Mouse (Mus musculus) Patski (cell line): ENCODE data around the gene Sbpl. TPM values are rescaled to one million over a fixed set of nuclear protein-coding genes. Genes with fewer than 3 reads are reported as not detected.
"Not testable (repeated sequence)": the region's sequence is repeated elsewhere in the genome, so short reads cannot be mapped to it uniquely, and the experiment has no call there.

ENCODE experiments used
- ATAC-seq: fragments of 100-300 bp; one replicate; pipeline ENCODE4 v1.8.0; 2021
- CTCF ChIA-PET: fragments of 350-600 bp; sonication (Branson Sonifier 250); formaldehyde crosslinking; loops from one replicate; lab custom pipeline; 2022; ENCODE audit warnings: inconsistent platforms; lab: Charles Lee
- POLR2A ChIA-PET: fragments of 350-600 bp; sonication (Branson Sonifier 250); formaldehyde crosslinking; loops from one replicate; lab custom pipeline; 2022; ENCODE audit warnings: antibody characterized with exemption, inconsistent platforms; lab: Charles Lee
- DNase-seq: peaks from one replicate; pipeline ENCODE4 v3.0.0-alpha.2; 2011; ENCODE audit warnings: low read depth, low spot score
- H3K27me3 ChIP-seq: fragments of 371-371 bp; one replicate; pipeline ENCODE4 v1.5.1; 2021
- CTCF ChIP-seq: fragments of 100-300 bp; IDR thresholded peaks from one replicate; pipeline ENCODE4 v1.5.1; 2021
- in situ Hi-C: fragments of 300-500 bp; cut with MboI; formaldehyde crosslinking; loops from 3 replicates; pipeline ENCODE4 v1.11.1; 2018; ENCODE audit warnings: low pct_unique_long_range_greater_than_20kb, mixed read lengths
- polyA plus RNA-seq: library from polyadenylated mRNA; unstranded; gene quantifications from one replicate; pipeline ENCODE4 v1.2.3, GENCODE M21; 2021

The Sbpl gene
- polyA plus RNA-seq, 1 experiment from 2014 or later = not detected

DNA sequence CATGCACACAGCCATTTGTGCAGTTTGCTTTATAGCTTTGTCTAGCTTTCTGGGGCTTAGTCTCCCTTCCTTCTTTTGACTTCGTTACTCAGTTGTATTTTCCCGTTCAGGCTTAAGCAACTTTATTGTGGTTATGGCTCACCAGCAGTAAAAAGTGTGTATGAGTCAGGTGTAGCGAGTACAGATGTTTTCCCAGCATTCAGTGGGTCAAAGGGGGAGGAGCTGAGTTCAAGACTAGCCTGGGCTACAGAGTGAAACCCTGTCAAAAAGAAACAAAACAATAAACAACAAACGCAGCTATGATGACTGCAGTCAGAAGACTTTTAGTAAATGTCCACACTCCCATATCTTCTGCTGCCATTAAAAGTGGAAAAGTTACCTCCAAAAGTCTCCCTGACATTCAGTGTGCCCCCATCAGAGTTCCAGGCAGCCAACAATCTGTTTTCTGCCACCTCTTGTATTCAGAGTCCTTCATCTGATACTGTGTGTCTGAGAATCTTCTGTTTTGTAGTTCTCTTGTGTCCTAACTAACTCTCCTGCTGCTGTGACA lies 6.6 kb upstream of the Sbpl start:
- ChIA-PET CTCF (interaction anchor here (1.1 to 3.0 kb wide), 8 partner anchors 21 to 188 kb away, joined by 3 to 11 read pairs (median 6); partner anchors contain the start of genes Elob, Prss32, Prss41 and Sbp), POLR2A (no interaction called here)
- in situ Hi-C loops = loop anchor here (5.0 kb wide), 2 partner anchors 89 to 184 kb away; no protein-coding TSS in a partner anchor

GRCm38 (mm10) chr17:23960084-23960738 lies 5.1 kb upstream of the Sbpl start:
- DNase-seq = peak; percentile 48
- in situ Hi-C loops = loop anchor here (5.0 kb wide), 2 partner anchors 88 to 183 kb away; no protein-coding TSS in a partner anchor
- POLR2A ChIA-PET = interaction anchor here (0.5 kb wide), 1 partner anchor 89 kb away, joined by 3 read pairs; no protein-coding TSS in a partner anchor
- CTCF ChIA-PET = interaction anchor here (0.7 to 3.0 kb wide), 24 partner anchors 10 to 190 kb away, joined by 3 to 11 read pairs (median 5); partner anchors contain the start of genes Elob, Prss32 and Prss41
- peak; percentile 95 for TF ChIP-seq CTCF
- peaks cover 7% of the 10 kb centered on the region for H3K27me3 ChIP-seq
- ATAC-seq = peak; percentile 79

More for the DNA sequence above, 6.6 kb upstream of the Sbpl start:
- no peak for DNase-seq
- no peaks in the 10 kb centered on the region for H3K27me3 ChIP-seq
- ATAC-seq = no peak
- no peak for TF ChIP-seq CTCF

DNA sequence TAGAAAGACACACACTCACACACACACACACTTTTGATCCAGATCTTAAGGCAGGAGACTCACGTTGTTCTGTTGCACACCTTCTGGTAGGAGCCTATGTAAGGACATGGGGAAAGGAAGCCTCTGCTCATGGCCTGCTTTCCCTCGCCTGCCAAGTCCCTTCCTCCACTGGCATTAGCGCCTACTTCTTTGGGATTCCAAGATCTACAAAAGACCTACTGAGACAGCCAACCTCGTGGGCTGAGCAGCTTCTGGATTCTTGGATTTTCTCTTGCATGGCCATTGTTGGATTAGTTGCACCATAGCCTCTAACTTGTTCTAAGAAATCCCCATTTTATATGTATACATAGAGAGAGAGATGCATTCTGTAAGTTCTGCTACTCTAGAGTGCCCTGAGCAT lies 4.2 kb downstream of the Sbpl start:
- DNase-seq, POLR2A ChIA-PET, ATAC-seq, in situ Hi-C loops: not testable (repeated sequence)
- CTCF ChIA-PET = interaction anchor here (1.1 kb wide), 1 partner anchor 9 kb away, joined by 3 read pairs; no protein-coding TSS in a partner anchor
- peaks cover 11% of the 10 kb centered on the region for H3K27me3 ChIP-seq

GRCm38 (mm10) chr17:23949068-23949467 lies 6.0 kb downstream of the Sbpl start:
- DNase-seq = no peak
- no peaks in the 10 kb centered on the region for H3K27me3 ChIP-seq
- in situ Hi-C loops = no loop called here
- ChIA-PET POLR2A (no interaction called here), CTCF (no interaction called here)
- no peak for TF ChIP-seq CTCF
- no peak for ATAC-seq

- CTCF ChIA-PET, POLR2A ChIA-PET, ATAC-seq, H3K27me3 ChIP-seq, in situ Hi-C loops, DNase-seq: not testable (repeated sequence)
These were observed 7.6 kb downstream of the Sbpl start for GRCm38 (mm10) chr17:23947486-23947885.

DNA sequence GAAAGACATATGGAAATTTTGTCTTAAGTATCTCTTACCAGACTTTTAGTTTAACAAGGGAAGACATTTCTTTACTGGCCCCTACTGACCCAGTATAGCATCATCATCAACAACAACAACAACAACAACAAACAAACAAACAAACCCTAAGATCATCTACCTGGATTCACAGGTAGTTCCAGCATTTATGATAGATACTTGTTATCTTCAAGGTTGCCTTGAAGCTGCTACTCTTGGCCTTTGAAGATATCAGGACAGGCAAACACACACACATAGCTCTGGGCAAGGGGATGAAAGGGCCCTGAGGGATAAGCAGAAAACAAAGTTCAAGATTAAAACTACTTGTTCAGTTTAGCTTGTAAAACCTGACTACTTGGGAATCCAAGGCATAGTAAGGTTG lies 13.7 kb downstream of the Sbpl start, which contains the start of gene Sbp:
Gene Sbp, plus strand, starts transcription at position 301 of the 400 bp plus-strand sequence.
- ChIA-PET CTCF (interaction anchor here (1.5 kb wide), 1 partner anchor 21 kb away, joined by 3 read pairs; no protein-coding TSS in a partner anchor), POLR2A (no interaction called here)
- in situ Hi-C loops = no loop called here
- DNase-seq = no peak
- no peak for ATAC-seq
- no peak for TF ChIP-seq CTCF
- H3K27me3 ChIP-seq = peaks cover 4% of the 10 kb centered on the region

DNA sequence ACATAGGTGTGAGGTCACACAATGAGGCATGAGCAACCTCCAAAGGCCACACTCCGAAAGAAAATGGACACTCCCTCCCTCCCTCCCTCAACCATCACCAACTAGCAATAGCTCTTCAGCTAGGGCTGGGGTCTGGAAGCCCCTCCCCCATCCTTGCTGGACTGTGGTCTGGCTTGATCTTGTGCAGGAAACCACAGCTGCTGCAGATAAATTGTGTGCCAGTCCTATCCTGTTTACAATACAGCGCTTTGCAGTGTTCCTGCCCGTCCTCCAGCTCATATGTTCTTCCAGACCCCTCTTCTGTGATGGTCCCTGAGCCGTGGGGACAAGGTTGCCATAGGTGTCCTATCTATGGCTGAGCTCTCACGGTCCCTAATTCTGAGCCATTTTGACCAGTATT lies 23.9 kb downstream of the Sbpl start:
- CTCF ChIA-PET = no interaction called here
- no peak for ATAC-seq

GRCm38 (mm10) chr17:23925090-23925493 lies 30.0 kb downstream of the Sbpl start:
- H3K27me3 ChIP-seq = no peaks in the 10 kb centered on the region
- in situ Hi-C loops = no loop called here
- ChIA-PET POLR2A (interaction anchor here (1.0 kb wide), 1 partner anchor 55 kb away, joined by 3 read pairs; no protein-coding TSS in a partner anchor), CTCF (interaction anchor here (1.3 kb wide), 1 partner anchor 35 kb away, joined by 5 read pairs; no protein-coding TSS in a partner anchor)
- TF ChIP-seq CTCF = no peak
- ATAC-seq = peak; percentile 63
- DNase-seq = peak; percentile 19

More for the DNA sequence above, 23.9 kb downstream of the Sbpl start:
- no peak for TF ChIP-seq CTCF
- POLR2A ChIA-PET = no interaction called here
- DNase-seq = no peak
- in situ Hi-C loops = no loop called here
- no peaks in the 10 kb centered on the region for H3K27me3 ChIP-seq

- peak; percentile 37 for DNase-seq
- TF ChIP-seq CTCF = no peak
- in situ Hi-C loops = no loop called here
- peak; percentile 97 for ATAC-seq
- H3K27me3 ChIP-seq = no peaks in the 10 kb centered on the region
- ChIA-PET POLR2A (interaction anchor here (1.0 kb wide), 1 partner anchor 54 kb away, joined by 3 read pairs; no protein-coding TSS in a partner anchor), CTCF (interaction anchor here (1.3 kb wide), 1 partner anchor 36 kb away, joined by 5 read pairs; no protein-coding TSS in a partner anchor)
These were observed 30.5 kb downstream of the Sbpl start for GRCm38 (mm10) chr17:23924531-23925007.

GRCm38 (mm10) chr17:23917158-23917557 lies 37.9 kb downstream of the Sbpl start, which contains the start of gene Dcpp3:
Gene Dcpp3 (plus strand): TSS chr17:23917458.
- POLR2A ChIA-PET, ATAC-seq, CTCF ChIA-PET, DNase-seq, H3K27me3 ChIP-seq, in situ Hi-C loops: not testable (repeated sequence)

Other genes with a start within 250 kb of the Sbpl start
- not detected for gene 1520401A03Rik, start 232.5 kb downstream of the Sbpl start, polyA plus RNA-seq
- gene Pkmyt1, start 228.9 kb downstream of the Sbpl start, polyA plus RNA-seq = 13.3 TPM
- 7.3 TPM for gene Paqr4, start 214.4 kb downstream of the Sbpl start, polyA plus RNA-seq
- not detected for gene Kremen2, start 209.4 kb downstream of the Sbpl start, polyA plus RNA-seq
- 96.0 TPM for gene Flywch1, start 183.7 kb downstream of the Sbpl start, polyA plus RNA-seq
- gene Flywch2, start 169.2 kb downstream of the Sbpl start, polyA plus RNA-seq = 7.9 TPM
- gene Srrm2, start 164.7 kb downstream of the Sbpl start, polyA plus RNA-seq = 314 TPM
- 610 TPM for gene Elob, start 126.1 kb downstream of the Sbpl start, polyA plus RNA-seq
- not detected for gene Prss33, start 119.2 kb downstream of the Sbpl start, polyA plus RNA-seq
- 0.45 TPM for gene Prss32, start 111.4 kb downstream of the Sbpl start, polyA plus RNA-seq
- 0.35 TPM for gene Prss41, start 111.1 kb downstream of the Sbpl start, polyA plus RNA-seq
- gene Prss21, start 87.2 kb downstream of the Sbpl start, polyA plus RNA-seq = not detected
- not detected for gene Dcpp1, start 74.4 kb downstream of the Sbpl start, polyA plus RNA-seq
- gene Dcpp2, start 74.4 kb downstream of the Sbpl start, polyA plus RNA-seq = not detected
- gene Dcpp3, start 37.8 kb downstream of the Sbpl start, polyA plus RNA-seq = not detected
- not detected for gene Sbp, start 13.6 kb downstream of the Sbpl start, polyA plus RNA-seq
- 0.05 TPM for gene Prss30, start 25.3 kb upstream of the Sbpl start, polyA plus RNA-seq
- 0.28 TPM for gene Prss22, start 42.8 kb upstream of the Sbpl start, polyA plus RNA-seq
- gene Prss27, start 82.9 kb upstream of the Sbpl start, polyA plus RNA-seq = 0.28 TPM
- 57.8 TPM for gene Kctd5, start 118.2 kb upstream of the Sbpl start, polyA plus RNA-seq
- gene Pdpk1, start 195.7 kb upstream of the Sbpl start, polyA plus RNA-seq = 31.3 TPM
- gene Amdhd2, start 208.5 kb upstream of the Sbpl start, polyA plus RNA-seq = 69.3 TPM
- gene Atp6v0c, start 214.4 kb upstream of the Sbpl start, polyA plus RNA-seq = 426 TPM